Mouse (Mus musculus) brain, embryonic 14.5 days (tissue): Measurements from ENCODE around the gene Lims1.

Source experiments
- CTCF ChIP-seq: fragments of 200-500 bp; IDR thresholded peaks from 2 replicates; pipeline ENCODE4 v1.5.1; 2012; ENCODE audit warnings: inconsistent platforms, mild to moderate bottlenecking, moderate library complexity, borderline replicate concordance; ENCODE audit not compliant: insufficient read depth, insufficient read length; ENCODE audit errors: extremely low read depth
- POLR2A ChIP-seq: fragments of 200-500 bp; IDR thresholded peaks from 2 replicates; pipeline ENCODE4 v1.6.1; 2012; ENCODE audit warnings: mild to moderate bottlenecking, inconsistent platforms, borderline replicate concordance; ENCODE audit not compliant: poor library complexity, insufficient read depth, insufficient read length, severe bottlenecking; ENCODE audit errors: extremely low read depth

GRCm38 (mm10) chr10:58401838-58402237, 78.6 kb downstream of the Lims1 start:
- TF ChIP-seq CTCF (no peak), POLR2A (no peak)
